Mouse (Mus musculus) ES-E14 (cell line): ENCODE data around the gene Avil. TPM values are rescaled to one million over a fixed set of nuclear protein-coding genes. Genes with fewer than 3 reads are reported as not detected.

Experiments
- DNase-seq: peaks from one replicate; pipeline ENCODE4 v3.0.0-alpha.2; 2013; ENCODE audit warnings: low read depth, low spot score
- H3K27ac ChIP-seq: 2 replicates; pipeline ENCODE4 v1.5.1; 2012; ENCODE audit warnings: low read depth, mild to moderate bottlenecking, low read length, moderate library complexity, mixed read lengths; ENCODE audit not compliant: poor library complexity, insufficient read depth, severe bottlenecking
- H3K36me3 ChIP-seq: 2 replicates; pipeline ENCODE4 v1.6.1; 2012; ENCODE audit warnings: mild to moderate bottlenecking, low read length, moderate library complexity, mixed read lengths; ENCODE audit not compliant: control insufficient read depth, poor library complexity, insufficient read depth, severe bottlenecking
- H3K4me1 ChIP-seq, 2 experiments: fragments of 150-350 bp in 1 of 2; sonication (generic) in 1 of 2; 2 replicates each; pipeline ENCODE4 v1.6.1; 2012; ENCODE audit warnings: low read length in 2 of 2, mild to moderate bottlenecking in 1 of 2, mixed read lengths in 1 of 2; ENCODE audit not compliant: control insufficient read depth in 2 of 2, insufficient read depth in 2 of 2, poor library complexity in 1 of 2
- H3K4me3 ChIP-seq, 2 experiments: fragments of 150-350 bp in 1 of 2; sonication (generic) in 1 of 2; 2 replicates each; pipeline ENCODE4 v1.5.1; 2012; ENCODE audit warnings: low read length in 2 of 2, low read depth in 1 of 2, mild to moderate bottlenecking in 1 of 2, mixed read lengths in 1 of 2; ENCODE audit not compliant: insufficient read depth in 1 of 2, poor library complexity in 1 of 2, severe bottlenecking in 1 of 2
- H3K9ac ChIP-seq: 2 replicates; pipeline ENCODE4 v1.6.1; 2012; ENCODE audit warnings: low read depth, mild to moderate bottlenecking, low read length, mixed read lengths; ENCODE audit not compliant: poor library complexity, insufficient read depth, severe bottlenecking
- H3K9me3 ChIP-seq: fragments of 150-350 bp; sonication (generic); 2 replicates; pipeline ENCODE4 v1.6.1; 2012; ENCODE audit warnings: low read depth, mild to moderate bottlenecking, low read length; ENCODE audit not compliant: control insufficient read depth, insufficient read depth
- CHD2 ChIP-seq: IDR thresholded peaks from 2 replicates; pipeline ENCODE4 v1.6.1; 2014; ENCODE audit warnings: mild to moderate bottlenecking, low read depth, low read length, inconsistent platforms
- HCFC1 ChIP-seq: IDR thresholded peaks from 2 replicates; pipeline ENCODE4 v1.6.1; 2012; ENCODE audit warnings: low read length, inconsistent platforms, borderline replicate concordance; ENCODE audit not compliant: insufficient read depth
- MAFK ChIP-seq: IDR thresholded peaks from 2 replicates; pipeline ENCODE4 v1.6.1; 2014; ENCODE audit warnings: mild to moderate bottlenecking, low read depth, low read length, inconsistent platforms; ENCODE audit not compliant: insufficient read depth
- ZC3H11A ChIP-seq: IDR thresholded peaks from 2 replicates; pipeline ENCODE4 v1.6.1; 2012; ENCODE audit warnings: low read depth, mild to moderate bottlenecking, inconsistent platforms, low read length, borderline replicate concordance
- ZNF384 ChIP-seq: IDR thresholded peaks from 2 replicates; pipeline ENCODE4 v1.6.1; 2012; ENCODE audit warnings: low read depth, low read length, inconsistent platforms
- in situ Hi-C, 2 experiments: fragments of 600-800 bp; cut with MboI; formaldehyde crosslinking; loops; one replicate each; pipeline ENCODE4 v1.15.1; 2025; ENCODE audit warnings: low sequenced_read_pairs in 2 of 2, inconsistent platforms in 1 of 2; ENCODE audit not compliant: unreplicated experiment in 2 of 2
- total RNA-seq: library from RNA; depleted of rRNA; stranded (reverse); fragments of 300-350 nt; gene quantifications from 2 replicates; pipeline ENCODE4 v1.2.3, GENCODE M21; 2012

Avil gene
- total RNA-seq, 1 experiment = 0.18 TPM

- Histone ChIP-seq H3K9me3 (no peaks in the 10 kb centered on the region), H3K27ac (peak overlapping the region; percentile 92; the same call in 1 of the 2 replicates), H3K4me1 (peaks cover 5 to 23% of the 10 kb centered on the region in 2 experiments; a peak in 3 of 4 replicates), H3K9ac (no peak overlapping the region; the same call in 1 of the 2 replicates), H3K36me3 (no peaks in the 10 kb centered on the region), H3K4me3 (peak overlapping the region; percentile 2 to 17; a peak in 1 of 4 replicates)
- DNase-seq = no peak
- in situ Hi-C loops = no loop called here
- TF ChIP-seq HCFC1 (no peak), CHD2 (no peak), MAFK (no peak), ZNF384 (no peak), ZC3H11A (no peak)
Measured at GRCm38 (mm10) chr10:126972988-126973387, 27.5 kb upstream of the Avil start.

GRCm38 (mm10) chr10:126975706-126976105, 24.8 kb upstream of the Avil start:
- no peak for TF ChIP-seq MAFK
- no peak for TF ChIP-seq ZNF384
- TF ChIP-seq CHD2 = no peak
- no peak for TF ChIP-seq ZC3H11A
- no peak for TF ChIP-seq HCFC1
- DNase-seq = no peak
- Histone ChIP-seq H3K4me1 (peaks cover 5 to 23% of the 10 kb centered on the region in 2 experiments; a peak in 3 of 4 replicates), H3K36me3 (no peaks in the 10 kb centered on the region; the same call in 1 of the 2 replicates), H3K9ac (no peak overlapping the region), H3K9me3 (no peaks in the 10 kb centered on the region), H3K4me3 (no peak overlapping the region), H3K27ac (no peak overlapping the region)
- in situ Hi-C loops = no loop called here

GRCm38 (mm10) chr10:126977076-126977475, 23.4 kb upstream of the Avil start:
- in situ Hi-C loops = no loop called here

GRCm38 (mm10) chr10:126978277-126978994, 22.1 kb upstream of the Avil start, which contains the start of gene Ctdsp2:
Ctdsp2 (plus strand) TSS chr10:126978717.
- DNase-seq = peak; percentile 99
- Histone ChIP-seq H3K9me3 (no peaks in the 10 kb centered on the region), H3K4me1 (peaks cover 6 to 34% of the 10 kb centered on the region in 2 experiments), H3K36me3 (no peaks in the 10 kb centered on the region; the same call in 1 of the 2 replicates), H3K9ac (peak within 1 kb of the TSS; percentile 84), H3K27ac (peak within 1 kb of the TSS; percentile 96), H3K4me3 (peak within 1 kb of the TSS; percentile 92 to 98)
- in situ Hi-C loops = no loop called here
- TF ChIP-seq CHD2 = no peak
- TF ChIP-seq ZC3H11A = no peak
- no peak; the same call in 1 of the 2 replicates for TF ChIP-seq HCFC1
- TF ChIP-seq MAFK = no peak
- no peak for TF ChIP-seq ZNF384

More at GRCm38 (mm10) chr10:126977076-126977475, 23.4 kb upstream of the Avil start:
- Histone ChIP-seq H3K9me3 (no peaks in the 10 kb centered on the region), H3K4me1 (peaks cover 8 to 30% of the 10 kb centered on the region in 2 experiments), H3K36me3 (no peaks in the 10 kb centered on the region; the same call in 1 of the 2 replicates), H3K27ac (no peak overlapping the region), H3K4me3 (no peak overlapping the region), H3K9ac (no peak overlapping the region)
- TF ChIP-seq HCFC1 = no peak
- no peak for DNase-seq
